Mouse (Mus musculus): ENCODE measurements around the gene Ap2a1. TPM values are rescaled to one million over a fixed set of nuclear protein-coding genes. Genes with fewer than 3 reads are reported as not detected.
"Not testable (repeated sequence)": the region's sequence is repeated elsewhere in the genome, so short reads cannot be mapped to it uniquely, and the experiment has no call there.

Gene Ap2a1
- polyA plus RNA-seq, 2 experiments = 67.6 to 69.6 TPM

DNA sequence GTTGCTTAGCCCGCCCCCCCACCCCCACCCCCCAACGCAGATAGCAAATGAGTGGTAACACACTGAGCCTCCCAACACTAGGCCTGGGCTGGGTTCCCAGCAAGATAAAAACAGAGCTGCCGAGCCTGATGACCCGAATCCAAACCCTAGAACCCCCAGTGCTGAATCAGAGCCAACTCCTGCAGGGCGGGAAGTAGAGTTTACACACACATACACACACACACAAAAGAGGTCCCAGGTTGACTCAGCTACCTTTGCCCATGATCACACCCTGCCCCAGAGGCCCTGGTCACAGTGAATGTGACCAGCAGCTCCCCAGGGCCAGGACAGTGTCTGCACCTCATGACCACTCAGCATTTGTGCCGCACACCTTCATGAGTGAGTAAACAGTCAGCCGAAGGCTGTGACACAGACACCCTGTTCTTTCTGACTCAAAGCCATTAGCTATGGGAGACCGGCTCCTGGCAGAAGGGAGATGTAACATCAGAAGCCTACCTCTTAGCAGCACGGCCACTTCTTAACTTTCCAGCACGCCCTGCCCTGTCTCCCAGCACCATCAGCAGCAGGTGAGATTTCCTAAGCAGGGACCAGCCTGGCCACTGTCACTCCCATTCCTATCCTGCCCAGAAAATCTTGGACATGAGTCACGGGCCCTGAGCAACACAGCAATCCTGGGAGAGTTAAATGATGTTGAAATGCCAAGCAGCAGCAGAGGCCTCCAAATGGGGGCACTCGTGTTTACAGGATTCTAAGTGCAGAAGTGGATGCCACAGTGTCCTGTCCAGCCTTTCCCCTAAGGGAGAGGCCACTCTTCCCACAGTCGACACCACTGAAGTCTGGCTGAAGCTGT, 40.8 kb downstream of the Ap2a1 start:
- WGBS (ENCODE audit: insufficient replicate concordance) = 71% methylated on average over 13 of the region's 13 CpGs
- no peak overlapping the region for H3K4me3 ChIP-seq (ENCODE audit: insufficient read depth in 1 of 2, low read depth in 2 of 2, low read length in 2 of 2)
- H3K4me1 ChIP-seq (replicated peaks; ENCODE audit: control insufficient read depth in 2 of 2, insufficient read depth in 2 of 2, low read length in 1 of 2) = peaks cover 10 to 16% of the 10 kb centered on the region in 2 experiments
- H3K27me3 ChIP-seq (ENCODE audit: control insufficient read depth, insufficient read depth, low read length) = no peaks in the 10 kb centered on the region
- H3K27ac ChIP-seq = no peak overlapping the region
- no peak for DNase-seq (ENCODE audit: low read depth in 3 of 3, low spot score in 3 of 3)
- H3K9ac ChIP-seq (replicated peaks) = no peak overlapping the region
- H3K36me3 ChIP-seq (replicated peaks; ENCODE audit: control insufficient read depth, insufficient read depth, low read depth) = peaks cover 5% of the 10 kb centered on the region
- no peaks in the 10 kb centered on the region for H3K9me3 ChIP-seq (ENCODE audit: control insufficient read depth, low read length)
- ATAC-seq (ENCODE audit: insufficient read depth) = no peak
- no peak overlapping the region for H3K4me2 ChIP-seq (ENCODE audit: low read depth)
- TF ChIP-seq CTCF (IDR thresholded peaks at IDR 0.05; ENCODE audit: low read depth) = no peak
- no peak for TF ChIP-seq EP300 (IDR thresholded peaks at IDR 0.05; ENCODE audit: low read depth)

DNA sequence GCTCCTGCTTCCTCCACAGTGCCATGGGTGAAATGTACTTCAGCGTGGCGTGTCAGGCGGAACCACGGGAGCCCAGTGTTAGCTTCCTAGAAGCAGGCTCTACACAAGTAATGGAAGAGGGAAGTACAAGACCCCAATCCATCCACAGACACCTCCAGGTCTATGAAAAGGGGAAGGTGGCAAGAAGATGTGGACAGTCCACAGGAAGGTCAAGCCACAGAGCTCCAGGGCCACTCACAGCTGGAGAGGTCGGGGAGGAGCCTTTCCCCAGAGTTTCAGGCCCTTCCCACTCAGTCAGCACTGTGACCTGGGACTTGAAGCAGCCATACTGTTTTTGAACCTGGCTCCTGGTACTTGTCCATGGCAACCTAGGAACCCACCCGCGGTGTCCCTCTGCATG, 42.3 kb downstream of the Ap2a1 start:
- no peak overlapping the region for H3K4me3 ChIP-seq (ENCODE audit: insufficient read depth in 1 of 2, low read depth in 2 of 2, low read length in 2 of 2)
- no peak overlapping the region for H3K27ac ChIP-seq
- peaks cover 13% of the 10 kb centered on the region for H3K36me3 ChIP-seq (replicated peaks; ENCODE audit: control insufficient read depth, insufficient read depth, low read depth)
- H3K9me3 ChIP-seq (ENCODE audit: control insufficient read depth, low read length) = no peaks in the 10 kb centered on the region
- peaks cover 7 to 14% of the 10 kb centered on the region in 2 experiments; a peak in 2 of 4 replicates for H3K4me1 ChIP-seq (replicated peaks; ENCODE audit: control insufficient read depth in 2 of 2, insufficient read depth in 2 of 2, low read length in 1 of 2)
- ATAC-seq (ENCODE audit: insufficient read depth) (no peak), DNase-seq (ENCODE audit: low read depth in 3 of 3, low spot score in 3 of 3) (no peak)
- TF ChIP-seq CTCF (IDR thresholded peaks at IDR 0.05; ENCODE audit: low read depth) (no peak), EP300 (IDR thresholded peaks at IDR 0.05; ENCODE audit: low read depth) (no peak)
- no peak overlapping the region for H3K4me2 ChIP-seq (ENCODE audit: low read depth)
- H3K27me3 ChIP-seq (ENCODE audit: control insufficient read depth, insufficient read depth, low read length) = no peaks in the 10 kb centered on the region
- H3K9ac ChIP-seq (replicated peaks) = no peak overlapping the region
- WGBS (ENCODE audit: insufficient replicate concordance) = 76% methylated on average over 7 of the region's 7 CpGs

DNA sequence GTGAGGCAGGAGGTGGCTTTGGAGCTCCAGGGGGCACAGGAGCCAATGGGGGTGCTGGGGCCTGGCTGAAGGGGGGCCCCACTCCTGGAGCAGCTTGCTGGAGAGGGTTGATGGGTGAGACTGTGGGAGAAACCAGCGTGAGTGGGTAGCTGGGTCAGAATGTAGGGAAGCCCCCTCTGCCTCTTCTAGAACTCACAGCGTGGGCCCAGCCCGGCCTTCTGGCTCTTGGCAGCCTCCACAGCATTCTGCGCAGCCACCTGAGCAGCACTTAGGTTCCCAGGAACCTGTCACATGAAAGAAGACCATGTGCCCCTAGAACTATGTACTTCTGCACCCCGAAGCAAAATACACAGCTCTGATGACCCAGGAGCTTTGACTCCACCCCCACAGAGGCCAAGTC, 44.7 kb downstream of the Ap2a1 start:
- H3K27ac ChIP-seq = no peak overlapping the region
- H3K27me3 ChIP-seq (ENCODE audit: control insufficient read depth, insufficient read depth, low read length) = no peaks in the 10 kb centered on the region
- no peak for DNase-seq (ENCODE audit: low read depth in 3 of 3, low spot score in 3 of 3)
- H3K9ac ChIP-seq (replicated peaks) = no peak overlapping the region
- peaks cover 0 to 4% of the 10 kb centered on the region in 2 experiments; a peak in 1 of 4 replicates for H3K4me1 ChIP-seq (replicated peaks; ENCODE audit: control insufficient read depth in 2 of 2, insufficient read depth in 2 of 2, low read length in 1 of 2)
- no peak overlapping the region for H3K4me3 ChIP-seq (ENCODE audit: insufficient read depth in 1 of 2, low read depth in 2 of 2, low read length in 2 of 2)
- no peaks in the 10 kb centered on the region for H3K9me3 ChIP-seq (ENCODE audit: control insufficient read depth, low read length)
- TF ChIP-seq CTCF (IDR thresholded peaks at IDR 0.05; ENCODE audit: low read depth) = no peak
- no peak for TF ChIP-seq EP300 (IDR thresholded peaks at IDR 0.05; ENCODE audit: low read depth)
- WGBS (ENCODE audit: insufficient replicate concordance) = 78% methylated on average over 5 of the region's 5 CpGs
- H3K4me2 ChIP-seq (ENCODE audit: low read depth) = no peak overlapping the region
- peaks cover 13% of the 10 kb centered on the region for H3K36me3 ChIP-seq (replicated peaks; ENCODE audit: control insufficient read depth, insufficient read depth, low read depth)
- no peak for ATAC-seq (ENCODE audit: insufficient read depth)

DNA sequence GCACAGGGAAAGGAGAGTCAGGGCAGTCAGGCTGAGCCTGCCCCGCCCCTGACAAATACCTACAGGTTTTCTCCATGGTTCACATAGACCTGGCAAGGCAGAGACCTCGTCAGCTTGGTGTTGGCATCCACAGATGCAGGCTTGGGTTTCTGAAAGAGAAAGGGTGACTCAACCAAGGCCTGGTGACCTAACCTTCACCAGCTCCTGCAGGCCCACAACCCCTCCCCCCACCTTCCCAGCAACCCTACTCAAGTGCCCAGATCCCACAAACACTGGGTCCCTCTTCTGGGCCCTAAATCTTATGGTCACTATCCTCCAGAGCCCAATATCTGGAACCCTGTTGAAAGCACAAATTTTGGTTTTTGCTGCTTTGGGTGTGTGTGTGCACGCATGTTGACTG, 46.3 kb downstream of the Ap2a1 start:
- ATAC-seq (ENCODE audit: insufficient read depth) = no peak
- no peak overlapping the region for H3K4me2 ChIP-seq (ENCODE audit: low read depth)
- 73% methylated on average over 3 of the region's 3 CpGs for WGBS (ENCODE audit: insufficient replicate concordance)
- DNase-seq (ENCODE audit: low read depth in 3 of 3, low spot score in 3 of 3) = no peak
- TF ChIP-seq CTCF (IDR thresholded peaks at IDR 0.05; ENCODE audit: low read depth) (no peak), EP300 (IDR thresholded peaks at IDR 0.05; ENCODE audit: low read depth) (no peak)
- H3K27me3 ChIP-seq (ENCODE audit: control insufficient read depth, insufficient read depth, low read length) = no peaks in the 10 kb centered on the region
- H3K9ac ChIP-seq (replicated peaks) = no peak overlapping the region
- no peak overlapping the region for H3K27ac ChIP-seq
- H3K4me1 ChIP-seq (replicated peaks; ENCODE audit: control insufficient read depth in 2 of 2, insufficient read depth in 2 of 2, low read length in 1 of 2) = no peaks in the 10 kb centered on the region
- peaks cover 13% of the 10 kb centered on the region for H3K36me3 ChIP-seq (replicated peaks; ENCODE audit: control insufficient read depth, insufficient read depth, low read depth)
- H3K9me3 ChIP-seq (ENCODE audit: control insufficient read depth, low read length) = no peaks in the 10 kb centered on the region
- no peak overlapping the region for H3K4me3 ChIP-seq (ENCODE audit: insufficient read depth in 1 of 2, low read depth in 2 of 2, low read length in 2 of 2)

DNA sequence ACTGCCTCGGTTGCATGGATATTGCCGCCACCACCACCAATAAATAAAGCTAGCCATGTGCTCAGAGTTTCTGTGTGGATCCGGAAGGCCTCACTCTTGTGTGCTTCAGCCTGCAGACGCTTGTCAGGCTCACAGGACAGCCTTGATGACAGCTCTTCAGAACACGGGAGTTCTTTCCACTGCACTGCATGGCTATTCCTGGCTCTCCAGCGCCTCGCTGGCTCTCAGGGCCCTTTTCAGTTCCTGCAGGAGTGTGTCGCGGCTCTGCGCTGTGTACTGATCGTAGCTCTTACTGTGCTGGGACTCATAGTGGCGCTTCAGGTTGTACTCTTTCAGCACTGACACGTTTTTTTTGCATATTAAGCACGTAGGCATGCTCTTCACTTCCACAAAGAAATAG, 51.5 kb downstream of the Ap2a1 start:
- WGBS (ENCODE audit: insufficient replicate concordance) = 82% methylated on average over 14 of the region's 14 CpGs
- H3K36me3 ChIP-seq (replicated peaks; ENCODE audit: control insufficient read depth, insufficient read depth, low read depth) = peaks cover 5% of the 10 kb centered on the region
- H3K4me1 ChIP-seq (replicated peaks; ENCODE audit: control insufficient read depth in 2 of 2, insufficient read depth in 2 of 2, low read length in 1 of 2) = 0 out of 4 replicates have a peak, but pooled peaks cover 0 to 2% of the 10 kb centered on the region in 2 experiments
- H3K4me3 ChIP-seq (ENCODE audit: insufficient read depth in 1 of 2, low read depth in 2 of 2, low read length in 2 of 2) = no peak overlapping the region
- no peak overlapping the region for H3K27ac ChIP-seq
- H3K4me2 ChIP-seq (ENCODE audit: low read depth) = no peak overlapping the region
- H3K9me3 ChIP-seq (ENCODE audit: control insufficient read depth, low read length) = no peaks in the 10 kb centered on the region
- TF ChIP-seq EP300 (IDR thresholded peaks at IDR 0.05; ENCODE audit: low read depth) (no peak), CTCF (IDR thresholded peaks at IDR 0.05; ENCODE audit: low read depth) (no peak)
- no peak for ATAC-seq (ENCODE audit: insufficient read depth)
- no peaks in the 10 kb centered on the region for H3K27me3 ChIP-seq (ENCODE audit: control insufficient read depth, insufficient read depth, low read length)
- no peak for DNase-seq (ENCODE audit: low read depth in 3 of 3, low spot score in 3 of 3)
- H3K9ac ChIP-seq (replicated peaks) = no peak overlapping the region

DNA sequence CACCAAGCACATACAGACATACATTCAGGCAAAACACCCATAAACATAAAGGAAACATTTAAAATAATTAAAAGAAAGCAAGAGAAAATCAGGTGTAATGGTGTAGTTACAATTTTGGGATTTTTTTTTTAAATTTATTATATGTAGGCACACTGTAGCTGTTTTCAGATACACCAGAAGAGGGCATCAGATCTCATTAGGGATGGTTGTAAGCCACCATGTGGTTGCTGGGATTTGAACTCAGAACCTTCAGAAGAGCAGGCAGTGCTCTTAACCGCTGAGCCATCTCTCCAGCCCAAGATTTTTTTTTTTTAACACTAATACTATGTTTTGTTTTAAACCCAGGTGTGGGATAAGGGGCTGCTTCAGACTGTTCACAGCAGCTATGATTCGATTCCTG, 57.5 kb downstream of the Ap2a1 start:
- H3K9ac ChIP-seq (replicated peaks); H3K4me3 ChIP-seq (ENCODE audit: insufficient read depth in 1 of 2, low read depth in 2 of 2, low read length in 2 of 2); DNase-seq (ENCODE audit: low read depth in 3 of 3, low spot score in 3 of 3); H3K9me3 ChIP-seq (ENCODE audit: control insufficient read depth, low read length); ATAC-seq (ENCODE audit: insufficient read depth); H3K36me3 ChIP-seq (replicated peaks; ENCODE audit: control insufficient read depth, insufficient read depth, low read depth); H3K27ac ChIP-seq; H3K27me3 ChIP-seq (ENCODE audit: control insufficient read depth, insufficient read depth, low read length); H3K4me2 ChIP-seq (ENCODE audit: low read depth): not testable (repeated sequence)
- peaks cover 4 to 12% of the 10 kb centered on the region in 2 experiments for H3K4me1 ChIP-seq (replicated peaks; ENCODE audit: control insufficient read depth in 2 of 2, insufficient read depth in 2 of 2, low read length in 1 of 2)
- WGBS (ENCODE audit: insufficient replicate concordance) = 82% methylated on average over 2 of the region's 2 CpGs

Data from liver, embryonic 14.5 days (tissue).